Mouse (Mus musculus) cerebellum, adult 2 months (tissue): ENCODE data around the gene Ppcs.

ENCODE experiments used
- CTCF ChIP-seq: fragments of 200-500 bp; IDR thresholded peaks from 2 replicates; pipeline ENCODE4 v1.5.1; 2011; ENCODE audit warnings: low read depth, mild to moderate bottlenecking, control low read depth, low read length, moderate library complexity, borderline replicate concordance; ENCODE audit not compliant: insufficient read depth
- POLR2A ChIP-seq: fragments of 200-500 bp; IDR thresholded peaks from 2 replicates; pipeline ENCODE4 v1.6.1; 2011; ENCODE audit warnings: low read length, control low read depth, borderline replicate concordance; ENCODE audit not compliant: insufficient read depth

DNA sequence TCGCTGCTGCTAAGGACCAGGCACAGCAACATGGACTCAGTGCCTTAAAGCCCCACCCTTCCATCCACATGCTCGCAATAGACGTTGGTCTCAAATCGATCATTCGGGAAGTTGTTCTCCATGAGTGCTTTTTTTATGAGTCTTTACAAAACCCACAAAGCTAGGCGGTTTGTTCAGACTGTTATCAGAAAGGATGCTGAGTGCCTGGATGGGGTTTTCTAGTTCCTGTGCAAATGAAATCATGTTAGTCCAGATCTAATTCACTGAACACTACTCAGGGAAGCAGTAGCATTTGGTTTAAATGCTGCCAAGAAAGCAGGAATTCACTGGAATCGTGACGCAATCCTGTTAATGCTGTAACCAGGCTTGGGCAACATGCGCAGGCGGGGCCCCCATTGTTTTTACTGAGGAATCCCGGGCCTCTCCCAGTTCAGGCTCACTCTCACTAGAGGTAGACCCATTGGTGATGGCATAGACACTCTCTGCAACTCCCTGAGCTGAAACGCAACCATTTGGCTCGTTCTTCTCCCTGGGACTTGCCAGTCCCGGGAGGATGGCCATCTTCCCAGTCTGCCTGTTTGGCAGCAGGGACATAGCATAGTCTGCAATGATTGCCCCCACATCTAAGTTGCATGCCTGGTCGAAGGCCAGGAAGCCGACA lies 45.6 kb upstream of the Ppcs start:
- no peak for TF ChIP-seq CTCF
- no peak for TF ChIP-seq POLR2A
